Comparison of ENCODE assay signal across 10 mouse cellular contexts in the genomic region with DNA sequence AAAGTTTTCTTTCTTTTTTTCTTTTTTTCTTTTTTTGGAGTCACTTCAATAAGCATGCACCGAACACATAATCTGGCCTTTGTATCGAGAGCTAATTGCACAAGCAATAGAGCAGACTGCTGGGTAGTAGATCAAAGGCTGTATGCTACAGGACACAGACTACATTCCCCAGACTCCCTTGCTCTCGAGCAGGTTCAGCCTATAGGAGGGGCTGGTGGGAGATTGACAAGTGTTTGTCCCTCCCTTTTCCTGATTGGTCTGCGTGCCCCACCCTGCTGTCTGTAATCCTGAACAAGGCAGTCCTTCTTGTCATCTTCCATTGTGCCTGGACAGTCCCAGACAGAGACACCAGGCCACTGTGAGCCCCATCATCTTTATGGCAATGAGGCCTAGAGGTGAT.
DNase-seq lines count a peak whose midpoint lies in the region; ATAC-seq and TF ChIP-seq lines count a peak whose summit lies in the region.
"Had no signal": no experiment of that assay in that cellular context is flagged by ENCODE, and none has a peak within 500 bp of the region (broad histone marks: within the 10 kb centered on the region; RNA-seq: fewer than 3 reads in every experiment).

No protein-coding gene starts in this region.

- 25% methylated on average over 4 of the region's 4 CpGs for WGBS in limb, embryonic 11.5 days
- 24% methylated on average over 4 of the region's 4 CpGs for WGBS in limb, embryonic 10.5 days
- WGBS in forebrain, postnatal 0 days = 19% methylated on average over 4 of the region's 4 CpGs

- TF ChIP-seq CTCF in forebrain, postnatal 0 days (IDR thresholded peaks at IDR 0.05; ENCODE audit: low read depth) = no peak

- H3K9me3 ChIP-seq in limb, embryonic 11.5 days (ENCODE audit: control insufficient read depth, low read length) = no peaks in the 10 kb centered on the region
- no peaks in the 10 kb centered on the region for H3K9me3 ChIP-seq in limb, embryonic 10.5 days (replicated peaks)
- H3K9me3 ChIP-seq in forebrain, postnatal 0 days (ENCODE audit: low read length) = no peaks in the 10 kb centered on the region

- no peaks in the 10 kb centered on the region for H3K36me3 ChIP-seq in limb, embryonic 11.5 days (ENCODE audit: control insufficient read depth, insufficient read depth, low read length)
- H3K36me3 ChIP-seq in limb, embryonic 10.5 days = no peaks in the 10 kb centered on the region
- no peaks in the 10 kb centered on the region for H3K36me3 ChIP-seq in forebrain, postnatal 0 days (ENCODE audit: insufficient read depth)

- no peak for DNase-seq in limb, embryonic 11.5 days (ENCODE audit: low spot score)
- no peak for DNase-seq in limb, embryonic 10.5 days (ENCODE audit: low spot score)
- DNase-seq in forebrain, postnatal 0 days = no peak
- peak; percentile 64 for DNase-seq in lung, postnatal 10 days
- peak; percentile 30 for DNase-seq in retina, postnatal 1 day
- DNase-seq in kidney, postnatal 4 days = no peak
- no peak for DNase-seq in heart, adult 9 months (ENCODE audit: low spot score in 2 of 2)
- no peak for DNase-seq in c-Kit-positive CD71-positive TER-119-positive erythroid progenitor cells, embryonic 14.5 days (ENCODE audit: low spot score)
- DNase-seq: gastrocnemius, postnatal 25 days; layer of hippocampus, adult 9-11 months had no signal

- H3K9ac ChIP-seq in limb, embryonic 11.5 days (ENCODE audit: low read length) = no peak overlapping the region
- no peak overlapping the region for H3K9ac ChIP-seq in forebrain, postnatal 0 days

- no peak overlapping the region for H3K27ac ChIP-seq in limb, embryonic 11.5 days (replicated peaks; ENCODE audit: low read depth, low read length)
- H3K27ac ChIP-seq in limb, embryonic 10.5 days = no peak overlapping the region
- H3K27ac ChIP-seq in forebrain, postnatal 0 days (ENCODE audit: low read depth, low read length) = no peak overlapping the region

- ATAC-seq in limb, embryonic 11.5 days (ENCODE audit: insufficient number of reproducible peaks, low FRiP score, low TSS enrichment, low read depth) = 0 out of 2 replicates have a peak, but pooled peaks have one; percentile 41
- peak; percentile 69 for ATAC-seq in forebrain, postnatal 0 days

- no peaks in the 10 kb centered on the region for H3K4me1 ChIP-seq in limb, embryonic 11.5 days (ENCODE audit: control insufficient read depth, insufficient read depth, low read length)
- no peaks in the 10 kb centered on the region for H3K4me1 ChIP-seq in limb, embryonic 10.5 days
- H3K4me1 ChIP-seq in forebrain, postnatal 0 days (ENCODE audit: insufficient read depth) = no peaks in the 10 kb centered on the region

- H3K4me3 ChIP-seq in limb, embryonic 11.5 days (ENCODE audit: low read depth, low read length) = no peak overlapping the region
- H3K4me3 ChIP-seq in limb, embryonic 10.5 days = no peak overlapping the region
- no peak overlapping the region for H3K4me3 ChIP-seq in forebrain, postnatal 0 days (ENCODE audit: low read depth, low read length)

- H3K4me2 ChIP-seq in limb, embryonic 11.5 days (ENCODE audit: low read depth, severe bottlenecking) = no peak overlapping the region
- no peak overlapping the region for H3K4me2 ChIP-seq in forebrain, postnatal 0 days (ENCODE audit: low read depth)

- H3K27me3 ChIP-seq in limb, embryonic 11.5 days (ENCODE audit: control insufficient read depth, insufficient read depth, low read length) = no peaks in the 10 kb centered on the region
- no peaks in the 10 kb centered on the region for H3K27me3 ChIP-seq in limb, embryonic 10.5 days (ENCODE audit: low read depth, poor library complexity, severe bottlenecking)
- H3K27me3 ChIP-seq in forebrain, postnatal 0 days (ENCODE audit: insufficient read depth, low read length) = no peaks in the 10 kb centered on the region; the same call in 1 of the 2 replicates

Comparison
In these comparisons a context has a peak if more than half of its experiments do, and no peak if none do; other contexts are left out.
1. DNase-seq: peak in lung, postnatal 10 days (single experiment) and retina, postnatal 1 day (single experiment); none in limb, embryonic 11.5 days (single experiment), limb, embryonic 10.5 days (single experiment), forebrain, postnatal 0 days (single experiment), kidney, postnatal 4 days (0 of 2), heart, adult 9 months (0 of 2) and c-Kit-positive CD71-positive TER-119-positive erythroid progenitor cells, embryonic 14.5 days (single experiment).